Mouse (Mus musculus) kidney, adult 11 months (tissue): ENCODE measurements around the gene Angptl4.
A peak's percentile ranks its signal among the peaks of the same experiment; 100 is the strongest.
"Not testable (repeated sequence)": the region's sequence is repeated elsewhere in the genome, so short reads cannot be mapped to it uniquely, and the experiment has no call there.

ENCODE experiments used
- DNase-seq: peaks from one replicate; pipeline ENCODE4 v3.0.0; 2022

The Angptl4 gene

GRCm38 (mm10) chr17:33781124-33781977 is at the start of gene Angptl4:
Angptl4 (minus strand) TSS chr17:33781830.
- peak; percentile 86 for DNase-seq

DNA sequence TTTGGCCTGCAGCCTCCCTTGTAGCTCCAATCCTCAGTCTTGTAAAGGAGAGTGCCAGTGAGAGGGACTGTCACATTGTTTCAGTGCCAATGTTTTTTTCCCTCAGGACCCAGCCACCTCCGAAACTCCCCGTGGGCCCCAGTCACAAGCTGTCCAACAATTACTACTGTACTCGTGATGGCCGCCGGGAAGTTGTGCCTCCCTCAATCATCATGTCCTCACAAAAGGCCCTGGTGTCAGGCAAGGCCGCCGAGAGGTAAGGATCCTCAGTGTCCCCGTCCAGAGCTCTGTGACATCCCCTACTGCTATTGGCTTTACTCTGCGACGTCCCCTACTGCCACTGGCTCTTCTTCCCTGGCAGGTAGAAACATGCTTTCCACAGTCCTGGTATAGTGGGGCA is 47.9 kb upstream of the Angptl4 start:
- no peak for DNase-seq

DNA sequence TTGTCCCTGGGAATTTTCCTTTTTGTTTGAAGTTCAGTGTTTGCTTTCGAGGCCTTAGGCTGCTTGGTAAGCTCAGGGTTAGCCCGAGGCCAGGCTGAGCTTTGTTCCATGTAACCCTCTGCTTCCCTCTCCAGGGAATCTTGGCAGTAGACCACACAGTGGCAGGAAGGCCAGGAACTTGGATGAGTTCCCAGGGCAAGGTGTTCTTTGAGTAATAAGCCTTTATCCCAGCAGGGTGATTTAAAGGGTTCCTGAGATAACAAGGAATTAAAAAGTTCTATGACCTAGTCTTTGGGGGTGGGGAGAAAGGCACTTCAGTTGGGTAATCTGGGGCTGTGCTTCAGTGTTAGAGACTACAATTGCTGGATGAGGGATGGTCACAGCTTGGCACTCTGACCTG is 47.3 kb upstream of the Angptl4 start:
- DNase-seq = peak; percentile 90

- DNase-seq = peak; percentile 57
Observed at GRCm38 (mm10) chr17:33826850-33827249, 45.2 kb upstream of the Angptl4 start.

- DNase-seq = no peak
Observed at GRCm38 (mm10) chr17:33825462-33825861, 43.8 kb upstream of the Angptl4 start.

DNA sequence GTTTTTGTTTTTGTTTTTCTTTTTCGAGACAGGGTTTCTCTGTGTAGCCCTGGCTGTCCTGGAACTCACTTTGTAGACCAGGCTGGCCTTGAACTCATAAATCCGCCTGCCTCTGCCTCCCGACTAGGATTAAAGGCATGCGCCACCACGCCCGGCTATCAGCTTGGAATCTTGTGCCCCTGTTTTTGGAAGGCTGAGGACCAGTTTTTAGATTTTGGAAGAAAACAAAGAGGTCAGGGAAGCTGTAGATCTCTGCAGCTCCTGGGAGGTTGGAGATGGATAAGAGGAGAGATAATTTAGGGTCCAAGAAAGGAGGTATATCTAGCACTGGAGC is 43.3 kb upstream of the Angptl4 start:
- DNase-seq = not testable (repeated sequence)

- peak; percentile 95 for DNase-seq
Observed at GRCm38 (mm10) chr17:33824084-33824996, 42.7 kb upstream of the Angptl4 start, which contains the start of the genes Rps28 and Ndufa7. Rps28 (minus strand) TSS chr17:33824562. Ndufa7 (plus strand) TSS chr17:33824572.

DNA sequence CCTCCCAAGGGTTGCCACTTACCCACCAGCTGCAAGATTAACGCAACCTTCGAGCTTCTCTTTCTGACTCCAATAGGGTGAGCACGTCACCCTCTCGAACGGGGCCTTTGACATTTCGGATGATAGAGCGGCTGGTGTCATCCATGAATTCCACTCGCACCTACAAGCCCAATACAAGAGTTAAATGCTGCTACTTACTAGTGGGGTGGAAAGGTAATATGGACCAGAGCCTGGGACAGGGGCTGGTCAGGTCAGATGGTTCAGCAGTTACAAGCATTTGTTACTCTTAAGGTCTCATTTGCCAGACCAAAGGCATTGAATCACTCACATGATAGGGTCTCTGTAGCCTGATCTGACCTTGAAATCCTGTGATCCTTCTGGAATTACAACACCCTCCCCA is 41.5 kb upstream of the Angptl4 start:
- DNase-seq = not testable (repeated sequence)

DNA sequence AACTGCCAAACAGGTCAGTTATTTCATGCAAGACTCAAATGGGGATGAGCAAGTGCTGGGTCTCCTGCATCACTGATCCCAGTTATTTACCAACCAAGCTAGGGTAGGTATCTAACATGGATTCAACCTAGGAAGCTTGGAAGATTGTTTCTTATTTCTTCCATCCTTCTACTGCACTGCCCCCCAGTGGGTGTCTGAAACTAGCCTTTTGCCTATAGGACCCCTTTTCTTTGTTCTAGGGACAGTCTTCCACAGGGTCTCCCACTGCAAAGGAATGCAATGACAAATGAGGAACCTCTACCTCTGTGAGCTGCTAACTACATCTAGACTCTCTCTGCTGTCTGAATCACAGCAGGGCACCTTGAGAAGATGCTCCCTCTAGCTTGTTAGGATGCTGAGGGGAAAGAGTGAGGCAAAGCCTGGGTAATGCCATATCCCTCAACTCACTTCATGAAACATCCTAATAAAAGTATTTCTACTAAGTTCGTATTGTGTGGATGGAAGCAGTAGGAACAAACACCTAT is 40.9 kb upstream of the Angptl4 start:
- DNase-seq = no peak

- no peak for DNase-seq
Observed at GRCm38 (mm10) chr17:33817969-33818643, 36.5 kb upstream of the Angptl4 start.

DNA sequence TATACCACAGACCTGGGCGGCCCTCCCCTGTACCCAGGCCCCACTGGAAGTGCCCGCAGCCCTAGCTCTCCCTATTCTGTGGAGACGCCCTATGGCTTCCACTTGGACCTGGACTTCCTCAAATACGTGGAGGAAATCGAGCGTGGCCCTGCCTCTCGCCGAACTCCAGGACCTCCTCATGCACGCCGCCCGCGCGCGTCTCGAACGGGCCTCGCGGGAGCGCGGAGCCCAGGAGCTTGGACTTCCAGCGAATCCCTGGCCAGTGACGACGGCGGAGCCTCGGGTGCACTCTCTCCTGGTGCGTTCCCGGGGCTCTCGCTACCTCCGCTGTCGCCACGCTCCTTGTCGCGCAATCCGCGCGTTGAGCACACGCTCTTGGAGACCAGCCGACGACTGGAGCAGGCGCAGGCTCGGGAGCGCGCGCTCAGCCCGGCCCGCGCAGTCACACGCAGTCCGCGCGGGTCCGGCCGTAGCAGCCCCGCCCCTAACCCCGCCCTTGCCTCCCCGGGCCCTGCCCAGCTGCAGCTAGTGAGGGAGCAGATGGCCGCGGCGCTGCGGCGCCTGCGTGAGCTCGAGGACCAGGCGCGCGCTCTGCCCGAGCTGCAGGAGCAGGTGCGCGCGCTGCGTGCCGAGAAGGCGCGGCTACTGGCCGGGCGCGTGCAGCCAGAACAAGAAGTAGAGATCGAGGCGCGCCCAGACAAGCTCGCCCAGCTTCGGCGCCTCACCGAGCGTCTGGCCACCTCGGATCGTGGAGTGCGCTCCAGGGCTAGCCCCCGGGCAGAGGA is 35.7 kb upstream of the Angptl4 start:
- peak; percentile 90 for DNase-seq

DNA sequence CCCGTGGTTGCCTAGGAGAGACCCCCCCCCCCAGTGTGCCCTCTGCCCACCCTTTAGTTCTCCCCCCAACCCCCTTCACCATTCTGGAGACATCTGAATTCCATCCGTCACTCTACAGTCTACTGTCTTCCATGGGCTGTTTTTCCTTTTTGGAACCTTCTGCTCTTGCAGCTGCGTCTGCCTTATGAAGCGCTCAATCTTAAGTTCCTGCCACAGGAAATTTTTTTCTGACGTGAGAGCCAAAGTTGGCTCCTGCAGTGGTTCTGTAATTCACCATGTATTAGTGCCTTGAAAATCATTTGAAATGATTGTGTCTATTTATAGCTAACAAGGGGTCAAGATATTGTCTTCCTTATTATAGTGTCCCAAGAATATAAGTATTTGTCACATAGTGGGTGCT is 35.0 kb upstream of the Angptl4 start:
- no peak for DNase-seq

DNA sequence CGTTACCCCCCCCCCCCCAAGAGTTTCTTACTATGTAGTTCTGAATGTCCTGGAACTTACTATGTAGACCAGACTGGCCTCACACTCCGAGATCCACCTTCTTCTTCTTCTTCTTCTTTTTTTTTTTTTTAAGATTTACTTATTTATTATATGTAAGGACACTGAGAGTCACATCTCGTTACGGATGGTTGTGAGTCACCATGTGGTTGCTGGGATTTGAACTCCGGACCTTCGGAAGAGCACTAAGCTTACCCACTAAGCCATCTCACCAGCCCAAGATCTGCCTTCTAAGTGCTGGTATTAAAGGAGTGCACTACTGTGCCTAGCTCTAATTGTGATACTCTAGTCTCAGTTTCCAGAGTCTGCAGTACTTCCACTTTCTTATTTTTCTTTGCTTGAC is 33.8 kb upstream of the Angptl4 start:
- no peak for DNase-seq

DNA sequence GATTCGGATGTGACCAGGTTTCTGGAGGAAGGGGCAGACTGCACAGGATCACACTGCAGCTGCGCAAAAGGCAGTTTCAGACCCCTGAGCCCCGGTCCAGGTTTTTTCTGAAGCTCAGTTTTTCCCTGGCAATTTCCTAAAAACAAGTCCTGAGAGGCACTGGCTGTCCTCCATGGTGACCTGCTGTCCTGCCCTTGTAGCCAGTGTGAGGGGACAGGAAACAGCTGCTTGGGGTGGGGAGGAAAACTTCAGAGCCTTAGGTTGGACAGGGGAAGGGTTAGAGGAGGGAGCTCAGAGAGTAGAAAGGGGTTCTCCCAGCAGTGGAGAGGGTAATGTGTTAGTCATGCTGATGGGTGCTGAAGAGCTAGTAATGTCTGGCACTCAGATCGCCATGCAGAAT is 31.4 kb upstream of the Angptl4 start:
- peak; percentile 64 for DNase-seq

- no peak for DNase-seq
Observed at GRCm38 (mm10) chr17:33812475-33812874, 30.8 kb upstream of the Angptl4 start.

GRCm38 (mm10) chr17:33811142-33811516 is 29.5 kb upstream of the Angptl4 start:
- DNase-seq = no peak

GRCm38 (mm10) chr17:33810334-33811141 is 28.9 kb upstream of the Angptl4 start, which contains the start of gene Kank3:
Kank3 (plus strand) TSS chr17:33810519.
- peak; percentile 91 for DNase-seq

- no peak for DNase-seq
Observed at GRCm38 (mm10) chr17:33808192-33808591, 26.6 kb upstream of the Angptl4 start.

GRCm38 (mm10) chr17:33807181-33807888 is 25.7 kb upstream of the Angptl4 start:
- no peak for DNase-seq

DNA sequence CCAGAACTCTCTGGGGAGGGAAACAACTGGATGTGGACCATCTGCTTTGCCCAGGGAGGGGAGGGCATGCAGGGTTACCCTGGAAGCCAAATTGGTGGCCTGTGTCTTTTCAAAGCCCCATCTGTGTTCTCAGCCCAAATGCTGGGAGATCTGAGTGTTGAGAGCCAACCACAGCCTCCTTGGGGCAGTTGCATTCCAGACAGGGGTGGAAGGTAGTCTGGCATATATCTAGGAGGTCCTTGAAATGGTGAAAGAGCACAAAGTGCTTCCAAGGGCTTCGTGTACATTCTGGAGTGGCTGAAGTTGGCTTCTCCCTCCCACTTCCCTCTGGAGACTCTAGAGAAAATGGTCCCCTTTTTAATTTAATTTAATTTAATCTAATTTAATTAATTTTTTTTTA is 23.1 kb upstream of the Angptl4 start:
- no peak for DNase-seq
